Mouse (Mus musculus): Measurements from ENCODE around the gene St3gal6. TPM values are rescaled to one million over a fixed set of nuclear protein-coding genes. Genes with fewer than 3 reads are reported as not detected.

St3gal6 gene
- total and polyA plus RNA-seq, 2 experiments from 2014 or later: 7.9 to 14.7 TPM

DNA sequence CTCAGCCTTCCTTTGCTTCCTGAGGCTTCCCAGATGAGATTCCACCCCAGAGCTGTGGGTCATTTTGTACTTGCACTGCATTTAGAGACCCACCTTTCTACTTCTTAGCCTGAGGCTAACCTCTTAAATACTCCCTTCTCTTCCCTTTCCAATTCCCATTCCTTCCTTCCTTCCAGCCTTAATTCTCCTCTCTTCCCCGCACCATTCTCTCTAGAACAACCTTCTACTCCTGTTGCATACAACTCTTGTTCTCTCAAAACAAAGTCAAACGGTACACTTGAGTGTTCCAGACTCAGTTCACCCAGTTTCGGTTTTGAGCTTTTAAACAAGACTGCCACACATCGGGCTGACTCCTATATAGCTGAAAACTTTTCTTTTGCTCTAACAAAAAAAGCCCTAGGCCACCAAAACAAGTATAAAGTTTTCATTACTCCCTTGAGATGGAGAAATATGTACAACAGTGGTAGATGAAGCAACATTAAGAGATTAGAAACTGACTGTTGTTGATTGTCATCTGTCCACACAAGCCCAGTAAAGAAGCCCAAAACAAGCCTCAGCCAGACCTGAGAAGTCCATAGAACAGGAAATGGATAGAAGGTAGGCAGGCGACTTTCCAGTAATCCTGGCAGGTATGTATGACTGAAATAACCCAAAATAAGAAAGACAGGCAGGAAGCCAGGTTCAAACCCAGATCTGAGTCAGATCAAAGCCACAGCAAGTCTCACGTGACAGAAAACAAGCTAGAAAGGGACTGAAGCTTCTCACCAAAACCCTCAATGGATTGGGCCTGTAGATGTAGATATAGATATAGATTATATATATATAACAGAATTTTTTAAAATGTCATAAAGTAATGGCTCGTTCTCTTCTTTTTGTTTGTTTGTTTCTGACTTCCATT, 10.5 kb upstream of the St3gal6 start:
- 82% methylated on average over 7 of the region's 7 CpGs for WGBS

GRCm38 (mm10) chr16:58533742-58534141, 9.7 kb upstream of the St3gal6 start:
- no peak for ATAC-seq (ENCODE audit: insufficient read depth, low read depth)
- TF ChIP-seq CTCF (IDR thresholded peaks at IDR 0.05; ENCODE audit: low read depth) (no peak), EP300 (IDR thresholded peaks at IDR 0.05; ENCODE audit: low read depth) (no peak)
- Histone ChIP-seq H3K27ac (ENCODE audit: low read depth) (no peak overlapping the region), H3K36me3 (replicated peaks; ENCODE audit: control insufficient read depth, insufficient read depth, low read length) (no peaks in the 10 kb centered on the region), H3K4me2 (ENCODE audit: low read depth, low read length) (no peak overlapping the region), H3K9me3 (replicated peaks; ENCODE audit: control insufficient read depth, low read length) (no peaks in the 10 kb centered on the region), H3K4me1 (ENCODE audit: control insufficient read depth, insufficient read depth) (no peaks in the 10 kb centered on the region; the same call in 1 of the 2 replicates), H3K27me3 (ENCODE audit: control insufficient read depth, insufficient read depth, low read length) (no peaks in the 10 kb centered on the region), H3K9ac (replicated peaks; ENCODE audit: low read depth, low read length) (no peak overlapping the region), H3K4me3 (ENCODE audit: low read depth, low read length) (no peak overlapping the region)
- DNase-seq (ENCODE audit: low spot score): no peak
- WGBS: 56% methylated on average over 5 of the region's 5 CpGs

More for the DNA sequence above, 10.5 kb upstream of the St3gal6 start:
- H3K9ac ChIP-seq (replicated peaks; ENCODE audit: low read depth, low read length): no peak overlapping the region
- H3K4me3 ChIP-seq (ENCODE audit: low read depth, low read length): no peak overlapping the region
- no peaks in the 10 kb centered on the region for H3K36me3 ChIP-seq (replicated peaks; ENCODE audit: control insufficient read depth, insufficient read depth, low read length)
- H3K4me2 ChIP-seq (ENCODE audit: low read depth, low read length): no peak overlapping the region
- no peaks in the 10 kb centered on the region for H3K27me3 ChIP-seq (ENCODE audit: control insufficient read depth, insufficient read depth, low read length)
- no peak overlapping the region for H3K27ac ChIP-seq (ENCODE audit: low read depth)
- no peaks in the 10 kb centered on the region; the same call in 1 of the 2 replicates for H3K4me1 ChIP-seq (ENCODE audit: control insufficient read depth, insufficient read depth)
- ATAC-seq (ENCODE audit: insufficient read depth, low read depth) (no peak), DNase-seq (ENCODE audit: low spot score) (no peak)
- no peaks in the 10 kb centered on the region for H3K9me3 ChIP-seq (replicated peaks; ENCODE audit: control insufficient read depth, low read length)
- TF ChIP-seq EP300 (IDR thresholded peaks at IDR 0.05; ENCODE audit: low read depth): no peak

DNA sequence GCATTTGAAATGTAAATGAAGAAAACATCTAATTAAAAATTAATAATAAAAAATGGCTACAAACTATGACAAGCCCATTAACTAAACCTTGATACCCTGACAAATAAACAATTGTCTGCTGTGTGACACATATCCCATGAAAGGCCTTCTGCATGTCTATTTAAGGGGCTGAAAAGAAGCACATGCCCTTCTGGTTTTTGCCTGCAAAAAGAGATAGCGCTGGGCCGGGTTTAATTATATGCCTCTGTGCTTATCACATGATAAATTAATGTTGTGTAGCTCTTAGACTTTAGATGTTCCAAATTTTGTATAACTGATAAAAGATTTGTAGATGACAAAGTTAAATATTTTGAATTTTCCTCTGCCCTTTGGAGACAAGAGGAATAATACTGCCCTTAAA, 9.2 kb upstream of the St3gal6 start:
- H3K27ac ChIP-seq (ENCODE audit: low read depth): no peak overlapping the region
- DNase-seq (ENCODE audit: low spot score) (no peak), ATAC-seq (ENCODE audit: insufficient read depth, low read depth) (no peak)
- WGBS: 61% methylated on average over 2 of the region's 2 CpGs
- TF ChIP-seq CTCF (IDR thresholded peaks at IDR 0.05; ENCODE audit: low read depth) (no peak), EP300 (IDR thresholded peaks at IDR 0.05; ENCODE audit: low read depth) (no peak)
- no peaks in the 10 kb centered on the region for H3K36me3 ChIP-seq (replicated peaks; ENCODE audit: control insufficient read depth, insufficient read depth, low read length)
- H3K4me1 ChIP-seq (ENCODE audit: control insufficient read depth, insufficient read depth): no peaks in the 10 kb centered on the region
- no peaks in the 10 kb centered on the region for H3K9me3 ChIP-seq (replicated peaks; ENCODE audit: control insufficient read depth, low read length)
- H3K4me3 ChIP-seq (ENCODE audit: low read depth, low read length): no peak overlapping the region
- no peak overlapping the region for H3K9ac ChIP-seq (replicated peaks; ENCODE audit: low read depth, low read length)
- H3K4me2 ChIP-seq (ENCODE audit: low read depth, low read length): no peak overlapping the region
- no peaks in the 10 kb centered on the region for H3K27me3 ChIP-seq (ENCODE audit: control insufficient read depth, insufficient read depth, low read length)

DNA sequence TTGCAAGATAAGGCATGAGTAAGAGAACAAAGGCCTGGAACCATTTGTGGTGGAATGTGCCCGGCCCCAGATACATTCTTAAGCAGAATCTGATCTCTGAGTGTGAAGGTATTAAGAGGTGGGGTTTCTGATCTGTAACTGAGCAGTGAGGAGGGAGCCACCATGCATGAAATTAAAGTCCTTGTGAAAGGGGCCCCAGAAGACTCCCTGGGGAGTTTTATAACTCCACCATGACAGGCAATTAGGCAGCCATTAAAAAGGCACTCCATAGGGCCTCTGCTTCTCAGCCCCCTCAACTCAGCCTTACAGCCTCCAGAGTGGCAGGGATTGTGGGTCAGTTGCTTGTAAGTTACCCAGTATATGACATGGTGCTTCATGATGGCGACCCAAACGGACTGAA, 8.5 kb upstream of the St3gal6 start:
- no peak overlapping the region for H3K9ac ChIP-seq (replicated peaks; ENCODE audit: low read depth, low read length)
- H3K27me3 ChIP-seq (ENCODE audit: control insufficient read depth, insufficient read depth, low read length): no peaks in the 10 kb centered on the region
- no peak overlapping the region for H3K27ac ChIP-seq (ENCODE audit: low read depth)
- no peaks in the 10 kb centered on the region for H3K9me3 ChIP-seq (replicated peaks; ENCODE audit: control insufficient read depth, low read length)
- H3K4me2 ChIP-seq (ENCODE audit: low read depth, low read length): no peak overlapping the region
- TF ChIP-seq EP300 (IDR thresholded peaks at IDR 0.05; ENCODE audit: low read depth) (no peak), CTCF (IDR thresholded peaks at IDR 0.05; ENCODE audit: low read depth) (no peak)
- DNase-seq (ENCODE audit: low spot score): no peak
- H3K36me3 ChIP-seq (replicated peaks; ENCODE audit: control insufficient read depth, insufficient read depth, low read length): no peaks in the 10 kb centered on the region
- no peak for ATAC-seq (ENCODE audit: insufficient read depth, low read depth)
- no peak overlapping the region for H3K4me3 ChIP-seq (ENCODE audit: low read depth, low read length)
- WGBS: 85% methylated on average over 3 of the region's 3 CpGs
- H3K4me1 ChIP-seq (ENCODE audit: control insufficient read depth, insufficient read depth): no peaks in the 10 kb centered on the region

DNA sequence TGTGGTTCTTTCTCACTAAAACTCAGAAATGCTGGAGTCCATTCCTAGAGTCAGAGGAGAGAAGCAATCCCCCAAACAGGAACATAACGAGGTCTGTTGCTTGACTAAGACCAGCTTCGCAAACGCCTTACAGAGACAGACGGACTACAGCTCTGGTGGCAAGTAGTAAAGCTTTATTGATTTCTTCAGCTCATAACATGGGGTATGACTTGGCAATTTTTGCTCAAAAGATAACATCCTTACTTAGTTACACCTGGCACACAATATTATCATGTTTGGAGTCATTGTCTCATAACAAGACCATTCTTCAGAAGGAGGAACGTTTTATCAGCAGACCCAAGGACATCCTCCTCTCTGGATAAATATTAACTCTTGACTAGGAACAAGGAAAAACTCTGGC, 3.8 kb upstream of the St3gal6 start:
- TF ChIP-seq CTCF (IDR thresholded peaks at IDR 0.05; ENCODE audit: low read depth) (no peak), EP300 (IDR thresholded peaks at IDR 0.05; ENCODE audit: low read depth) (no peak)

More for the DNA sequence above, 3.8 kb upstream of the St3gal6 start:
- ATAC-seq (ENCODE audit: insufficient read depth, low read depth): no peak
- WGBS: 68% methylated on average over 5 of the region's 5 CpGs
- DNase-seq (ENCODE audit: low spot score): no peak
- H3K4me2 ChIP-seq (ENCODE audit: low read depth, low read length): no peak overlapping the region
- no peaks in the 10 kb centered on the region for H3K9me3 ChIP-seq (replicated peaks; ENCODE audit: control insufficient read depth, low read length)
- H3K27me3 ChIP-seq (ENCODE audit: control insufficient read depth, insufficient read depth, low read length): no peaks in the 10 kb centered on the region
- H3K4me3 ChIP-seq (ENCODE audit: low read depth, low read length): no peak overlapping the region
- H3K27ac ChIP-seq (ENCODE audit: low read depth): no peak overlapping the region
- no peak overlapping the region for H3K9ac ChIP-seq (replicated peaks; ENCODE audit: low read depth, low read length)
- H3K4me1 ChIP-seq (ENCODE audit: control insufficient read depth, insufficient read depth): peaks cover 7% of the 10 kb centered on the region; the same call in 1 of the 2 replicates
- H3K36me3 ChIP-seq (replicated peaks; ENCODE audit: control insufficient read depth, insufficient read depth, low read length): no peaks in the 10 kb centered on the region

Measured in heart, postnatal 0 days (tissue).